Mouse (Mus musculus) left cerebral cortex, postnatal 4 days (tissue): ENCODE data around the gene Ring1. TPM values are rescaled to one million over a fixed set of nuclear protein-coding genes. Genes with fewer than 3 reads are reported as not detected.
A peak's percentile ranks its signal among the peaks of the same experiment; 100 is the strongest.
"Not testable (repeated sequence)": the region's sequence is repeated elsewhere in the genome, so short reads cannot be mapped to it uniquely, and the experiment has no call there.

ENCODE experiments used
- DNase-seq: peaks from one replicate; pipeline ENCODE4 v3.0.0-alpha.2; 2022
- intact Hi-C: fragments of 180-260 bp; cut with DNase I; formaldehyde crosslinking; loops from one replicate; pipeline ENCODE4 v1.15.1; 2025
- total RNA-seq, 2 experiments: library from RNA; stranded (reverse); gene quantifications; 2 replicates each; pipeline ENCODE4 v1.2.3; 2021

The Ring1 gene
- total RNA-seq, 2 experiments from 2014 or later = 23.6 to 28.2 TPM

DNA sequence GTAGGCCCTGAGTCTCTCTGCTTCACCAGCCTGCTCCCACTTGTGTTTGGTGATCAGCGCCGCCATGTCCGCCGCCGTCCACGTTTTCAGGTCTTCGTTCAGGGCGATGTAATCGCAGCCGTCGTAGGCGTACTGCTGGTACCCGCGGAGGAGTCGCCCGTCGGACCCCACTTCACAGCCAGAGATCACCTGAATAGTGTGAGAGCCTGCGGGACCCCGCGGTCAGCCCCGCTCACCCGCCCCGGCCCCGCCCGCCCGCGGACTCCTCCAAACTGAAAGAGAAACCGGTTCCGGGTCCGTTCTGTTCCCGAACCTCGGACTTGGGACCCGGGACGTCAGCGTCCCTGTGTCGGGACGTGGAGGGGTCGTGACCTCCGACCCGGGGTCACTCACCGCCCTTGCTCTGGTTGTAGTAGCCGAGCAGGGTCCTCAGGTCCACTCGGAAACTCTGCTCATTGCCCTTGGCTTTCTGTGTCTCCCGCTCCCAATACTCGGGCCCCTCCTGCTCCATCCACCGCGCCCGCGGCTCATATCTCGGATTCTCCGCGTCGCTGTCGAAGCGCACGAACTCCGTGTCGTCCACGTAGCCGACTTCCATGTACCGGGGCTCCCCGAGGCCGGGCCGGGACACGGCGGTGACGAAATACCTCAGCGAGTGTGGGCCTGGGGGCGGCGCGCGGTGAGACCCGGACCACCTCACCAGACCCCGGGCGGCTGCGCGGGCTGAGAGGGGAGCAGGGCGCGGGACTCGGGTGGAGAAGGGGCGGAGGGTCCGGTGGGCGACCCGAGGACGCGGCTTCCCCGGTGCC lies 24.9 kb downstream of the Ring1 start:
- DNase-seq = no peak
- intact Hi-C loops = loop anchor here (5.0 kb wide), 1 partner anchor 1293 kb away; no protein-coding TSS in a partner anchor

GRCm38 (mm10) chr17:33998697-33999096 lies 25.8 kb downstream of the Ring1 start:
- intact Hi-C loops = loop anchor here (5.0 kb wide), 1 partner anchor 1294 kb away; no protein-coding TSS in a partner anchor

GRCm38 (mm10) chr17:33997025-33997424 lies 27.5 kb downstream of the Ring1 start:
- DNase-seq = not testable (repeated sequence)
- intact Hi-C loops = loop anchor here (5.0 kb wide), 1 partner anchor 1295 kb away; no protein-coding TSS in a partner anchor

More at GRCm38 (mm10) chr17:33998697-33999096, 25.8 kb downstream of the Ring1 start:
- not testable (repeated sequence) for DNase-seq

DNA sequence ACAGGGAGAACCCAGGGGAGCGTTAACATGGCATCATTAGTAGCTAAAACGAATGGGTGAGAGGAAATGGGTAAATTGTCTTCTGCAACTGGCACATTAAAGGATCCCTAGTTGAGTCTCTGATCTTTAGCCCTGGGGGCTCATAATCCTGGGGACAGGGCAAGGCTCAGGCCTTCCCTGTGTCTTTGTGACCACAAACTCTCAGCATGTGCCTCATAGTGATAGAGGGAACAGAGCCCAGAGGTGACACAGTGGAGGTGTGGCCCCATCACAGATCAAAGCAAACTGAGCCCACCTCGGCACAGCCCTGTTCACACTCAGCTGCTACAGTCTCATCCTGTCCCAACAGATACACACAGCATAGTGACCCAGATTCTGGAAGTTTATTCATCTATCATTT lies 28.8 kb downstream of the Ring1 start:
- intact Hi-C loops = loop anchor here (2.0 to 5.0 kb wide), 2 partner anchors 1271 to 1297 kb away; no protein-coding TSS in a partner anchor
- DNase-seq = no peak

DNA sequence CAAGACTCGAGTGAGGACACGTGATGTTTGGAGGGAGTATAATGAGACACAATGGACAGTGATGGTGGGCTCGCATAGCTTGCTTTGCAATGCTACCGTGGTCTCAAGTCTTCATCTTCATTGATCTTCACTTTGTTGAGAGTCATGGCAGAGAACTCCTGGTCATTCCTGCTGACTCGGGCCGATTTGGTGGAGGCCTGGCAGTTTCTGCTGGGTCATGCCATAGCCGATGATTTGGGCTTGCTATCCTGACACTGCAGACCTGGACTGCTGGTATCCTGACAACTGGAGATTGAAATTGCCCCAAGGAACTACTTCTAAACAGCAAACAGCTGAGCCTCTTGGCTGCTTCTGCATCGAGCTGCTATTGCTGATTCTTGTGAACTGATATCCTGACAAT lies 29.5 kb downstream of the Ring1 start:
- intact Hi-C loops = loop anchor here (2.0 to 5.0 kb wide), 2 partner anchors 1272 to 1297 kb away; no protein-coding TSS in a partner anchor
- DNase-seq = no peak

DNA sequence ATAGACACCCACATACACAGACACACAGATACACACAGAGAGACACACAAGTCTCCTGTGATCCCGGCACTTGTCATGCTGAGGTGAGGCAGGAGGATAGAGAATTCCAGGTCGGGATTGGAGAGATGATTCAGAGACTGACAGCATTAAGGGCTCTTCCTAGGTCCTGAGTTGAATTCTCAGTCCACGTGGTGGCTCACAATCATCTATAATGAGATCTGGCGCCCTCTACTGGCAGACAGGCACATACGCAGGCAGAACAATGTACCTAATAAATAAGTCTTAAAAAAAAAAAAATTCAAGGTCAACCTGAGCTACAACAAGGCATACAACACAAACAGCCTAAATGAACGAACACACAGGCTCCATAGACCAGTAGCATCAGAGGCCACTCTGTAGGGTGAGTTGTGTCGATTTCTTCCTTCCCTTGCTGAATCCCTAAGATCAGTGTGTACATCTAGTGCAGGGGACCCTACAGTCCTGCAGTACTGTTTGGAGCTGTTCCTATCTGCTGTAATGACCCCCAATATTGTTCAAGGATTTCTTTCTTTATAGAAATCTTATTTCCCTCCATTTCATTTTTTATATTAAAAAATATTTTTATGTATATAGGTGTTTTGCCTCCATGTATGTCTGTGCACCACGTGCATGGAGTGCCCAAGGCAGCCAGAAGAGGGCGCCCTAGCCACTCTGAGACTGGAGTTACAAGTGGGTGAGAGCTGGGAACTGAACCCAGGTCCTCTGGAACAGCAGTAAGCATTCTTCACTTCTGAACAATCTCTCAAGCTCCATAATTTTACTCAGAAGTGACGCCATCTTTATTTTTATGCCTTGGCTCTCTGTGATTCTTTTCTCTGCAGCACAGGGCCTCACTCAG lies 32.5 kb downstream of the Ring1 start:
- DNase-seq = peak; percentile 59
- intact Hi-C loops = no loop called here

- intact Hi-C loops = not testable (repeated sequence)
- peak; percentile 68 for DNase-seq
Observed at GRCm38 (mm10) chr17:33982136-33982535, 42.3 kb downstream of the Ring1 start.

- intact Hi-C loops = not testable (repeated sequence)
- peak; percentile 91 for DNase-seq
Observed at GRCm38 (mm10) chr17:33981192-33981909, 43.1 kb downstream of the Ring1 start.

- no peak for DNase-seq
- intact Hi-C loops = no loop called here
Observed at GRCm38 (mm10) chr17:33980181-33981035, 44.1 kb downstream of the Ring1 start.

GRCm38 (mm10) chr17:33979512-33980050 lies 44.9 kb downstream of the Ring1 start:
- DNase-seq = no peak
- intact Hi-C loops = no loop called here

DNA sequence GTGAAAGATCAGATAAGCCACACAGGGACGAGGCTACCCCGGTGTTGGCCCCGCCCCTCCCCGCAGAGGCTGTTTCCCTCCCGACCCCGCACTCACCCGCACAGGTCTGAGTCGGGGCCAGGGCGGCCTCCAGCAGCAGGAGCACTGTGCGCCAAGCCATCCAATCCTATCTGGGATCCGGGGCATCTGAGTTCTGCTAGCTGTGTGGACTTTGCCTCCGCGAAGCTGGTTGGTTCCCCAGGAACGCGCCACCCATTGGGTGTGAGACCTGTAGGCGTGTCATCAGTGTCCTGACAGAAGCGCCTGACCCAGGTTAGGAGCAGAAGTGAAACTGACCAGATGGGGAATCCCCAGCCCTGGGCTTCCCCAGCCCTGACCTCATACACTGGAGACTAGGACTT lies 45.8 kb downstream of the Ring1 start:
- DNase-seq = no peak
- intact Hi-C loops = no loop called here

DNA sequence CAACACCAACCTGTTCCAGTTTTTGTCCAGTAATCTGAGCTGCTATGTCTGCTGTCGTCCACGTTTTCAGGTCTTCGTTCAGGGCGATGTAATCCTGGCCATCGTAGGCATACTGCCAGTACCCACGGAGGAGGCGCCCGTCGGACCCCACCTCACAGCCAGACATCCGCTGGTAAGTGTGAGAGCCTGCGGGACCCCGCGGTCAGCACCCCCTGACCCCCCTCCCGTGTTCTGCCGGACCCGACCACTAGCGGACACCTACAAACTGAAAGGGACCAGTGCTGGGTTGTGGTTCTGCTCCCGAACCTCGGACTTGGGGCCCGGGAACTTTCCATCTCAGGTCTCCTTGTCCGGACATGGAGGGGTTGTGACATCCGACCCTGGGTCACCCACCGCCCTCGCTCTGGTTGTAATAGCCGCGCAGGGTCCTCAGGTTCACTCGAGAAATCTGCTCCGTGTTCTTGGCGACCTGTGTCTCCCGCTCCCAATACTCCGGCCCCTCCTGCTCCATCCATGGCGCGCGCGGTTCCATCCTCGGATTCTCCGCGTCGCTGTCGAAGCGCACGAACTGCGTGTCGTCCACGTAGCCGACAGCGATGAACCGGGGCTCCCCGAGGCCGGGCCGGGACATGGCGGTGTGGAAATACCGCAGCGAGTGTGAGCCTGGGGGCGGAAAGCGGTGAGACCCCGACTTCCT lies 46.5 kb downstream of the Ring1 start:
- intact Hi-C loops = no loop called here
- no peak for DNase-seq

- intact Hi-C loops = loop anchor here (5.0 kb wide), 1 partner anchor 1299 kb away; no protein-coding TSS in a partner anchor
- DNase-seq = no peak
Observed at GRCm38 (mm10) chr17:33973572-33973971, 50.9 kb downstream of the Ring1 start.

GRCm38 (mm10) chr17:33972691-33973090 lies 51.8 kb downstream of the Ring1 start:
- DNase-seq = no peak
- intact Hi-C loops = loop anchor here (5.0 kb wide), 1 partner anchor 1300 kb away; no protein-coding TSS in a partner anchor
